Mouse (Mus musculus) forebrain, embryonic 15.5 days (tissue): ENCODE measurements around the gene Btn2a2. TPM values are rescaled to one million over a fixed set of nuclear protein-coding genes. Genes with fewer than 3 reads are reported as not detected.
A peak's percentile ranks its signal among the peaks of the same experiment; 100 is the strongest.

Experiments used
- ATAC-seq: fragments of 200-750 bp; cut with Nextera tagmentation; replicated peaks from 2 replicates; pipeline ENCODE4 v1.8.0; 2017; ENCODE audit warnings: mild to moderate bottlenecking, moderate TSS enrichment, moderate library complexity
- H3K27ac ChIP-seq: fragments of 300-500 bp; sonication (generic); replicated peaks from 2 replicates; pipeline ENCODE4 v1.5.1; 2015; ENCODE audit warnings: mild to moderate bottlenecking, inconsistent platforms
- H3K27me3 ChIP-seq: fragments of 300-500 bp; sonication (generic); 2 replicates; pipeline ENCODE4 v1.6.1; 2015; ENCODE audit warnings: inconsistent platforms
- H3K36me3 ChIP-seq: fragments of 300-500 bp; sonication (generic); 2 replicates; pipeline ENCODE4 v1.6.1; 2015; ENCODE audit warnings: mild to moderate bottlenecking, inconsistent platforms
- H3K4me1 ChIP-seq: fragments of 300-500 bp; sonication (generic); 2 replicates; pipeline ENCODE4 v1.6.1; 2015; ENCODE audit warnings: inconsistent platforms
- H3K4me2 ChIP-seq: fragments of 300-500 bp; sonication (generic); replicated peaks from 2 replicates; pipeline ENCODE4 v1.6.1; 2015; ENCODE audit warnings: mild to moderate bottlenecking, inconsistent platforms
- H3K4me3 ChIP-seq: fragments of 300-500 bp; sonication (generic); 2 replicates; pipeline ENCODE4 v1.5.1; 2015; ENCODE audit warnings: mild to moderate bottlenecking, inconsistent platforms
- H3K9ac ChIP-seq: fragments of 300-500 bp; sonication (generic); replicated peaks from 2 replicates; pipeline ENCODE4 v1.6.1; 2015; ENCODE audit warnings: mild to moderate bottlenecking, inconsistent platforms
- H3K9me3 ChIP-seq: fragments of 300-500 bp; sonication (generic); 2 replicates; pipeline ENCODE4 v1.6.1; 2016; ENCODE audit warnings: inconsistent platforms
- WGBS: fragments of 180-500 bp; shearing (Covaris S2); methylation state at CpG from one replicate; pipeline ENCODE4 v1.1.7; 2015; ENCODE audit warnings: mixed read lengths; 5-methylcytosine and 5-hydroxymethylcytosine counted together
- polyA plus RNA-seq: library from polyadenylated mRNA; unstranded; fragments of >200 nt; fragmentation: Nextera tagmentation; extraction: Ambion mirVana; gene quantifications from 2 replicates; pipeline ENCODE4 v1.2.1, GENCODE M21; 2015

The Btn2a2 gene
- polyA plus RNA-seq, 1 experiment from 2014 or later, result not detected

DNA sequence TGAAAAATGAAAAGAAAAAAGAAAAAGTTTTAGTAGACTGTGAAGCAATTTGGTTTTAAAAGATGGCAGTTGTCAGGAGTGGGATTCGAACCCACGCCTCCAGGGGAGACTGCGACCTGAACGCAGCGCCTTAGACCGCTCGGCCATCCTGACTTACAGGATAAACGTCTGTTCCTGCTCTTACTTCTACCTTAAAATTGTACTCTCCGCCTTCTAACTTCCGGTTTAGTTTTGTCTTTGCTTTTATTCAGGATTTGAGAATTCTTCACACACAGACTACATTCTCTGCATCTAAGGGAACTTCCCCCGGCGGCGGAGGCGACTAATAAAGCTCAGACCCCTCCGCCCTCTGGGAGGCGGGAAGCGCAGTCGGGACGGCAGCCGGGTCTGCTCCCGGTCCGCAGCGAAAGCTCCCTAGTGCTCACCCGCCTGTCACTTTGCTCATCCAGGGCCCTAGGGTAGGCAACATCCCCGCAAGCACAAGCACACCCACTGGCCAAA lies 35.2 kb downstream of the Btn2a2 start:
- WGBS, result under 1% methylated on average over 25 of the region's 25 CpGs
- H3K9ac ChIP-seq, result peak overlapping the region; percentile 69
- H3K27ac ChIP-seq, result peak overlapping the region; percentile 88
- peak overlapping the region; percentile 75 for H3K4me3 ChIP-seq
- no peaks in the 10 kb centered on the region for H3K9me3 ChIP-seq
- peaks cover 5% of the 10 kb centered on the region; the same call in 1 of the 2 replicates for H3K4me1 ChIP-seq
- no peaks in the 10 kb centered on the region for H3K27me3 ChIP-seq
- peak; percentile 86 for ATAC-seq
- no peaks in the 10 kb centered on the region for H3K36me3 ChIP-seq
- peak overlapping the region; percentile 54 for H3K4me2 ChIP-seq

DNA sequence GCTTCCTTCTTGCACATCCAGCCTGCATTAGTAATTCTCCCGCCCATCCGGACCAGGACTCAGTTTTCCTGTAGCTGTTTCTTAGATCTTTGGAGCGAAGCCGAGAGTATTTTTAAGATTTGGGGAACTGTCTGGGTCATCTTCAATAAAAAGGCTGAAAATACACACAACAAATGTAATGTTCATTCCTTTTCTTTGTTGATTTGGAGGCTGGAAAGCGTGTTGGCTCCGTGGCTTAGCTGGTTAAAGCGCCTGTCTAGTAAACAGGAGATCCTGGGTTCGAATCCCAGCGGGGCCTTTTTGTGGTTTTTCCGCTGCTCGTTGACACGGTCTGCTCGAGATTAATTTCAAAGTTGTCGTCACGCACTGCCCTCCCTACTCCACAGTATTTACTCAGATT lies 38.3 kb downstream of the Btn2a2 start:
- Histone ChIP-seq H3K4me2 (peak overlapping the region; percentile 66), H3K27me3 (no peaks in the 10 kb centered on the region), H3K9me3 (no peaks in the 10 kb centered on the region), H3K36me3 (no peaks in the 10 kb centered on the region), H3K4me1 (peaks cover 9% of the 10 kb centered on the region; the same call in 1 of the 2 replicates), H3K27ac (peak overlapping the region; percentile 76), H3K4me3 (peak overlapping the region; percentile 50), H3K9ac (peak overlapping the region; percentile 68)
- WGBS, result under 1% methylated on average over 15 of the region's 15 CpGs
- ATAC-seq, result peak; percentile 29; the same call in 1 of the 2 replicates

DNA sequence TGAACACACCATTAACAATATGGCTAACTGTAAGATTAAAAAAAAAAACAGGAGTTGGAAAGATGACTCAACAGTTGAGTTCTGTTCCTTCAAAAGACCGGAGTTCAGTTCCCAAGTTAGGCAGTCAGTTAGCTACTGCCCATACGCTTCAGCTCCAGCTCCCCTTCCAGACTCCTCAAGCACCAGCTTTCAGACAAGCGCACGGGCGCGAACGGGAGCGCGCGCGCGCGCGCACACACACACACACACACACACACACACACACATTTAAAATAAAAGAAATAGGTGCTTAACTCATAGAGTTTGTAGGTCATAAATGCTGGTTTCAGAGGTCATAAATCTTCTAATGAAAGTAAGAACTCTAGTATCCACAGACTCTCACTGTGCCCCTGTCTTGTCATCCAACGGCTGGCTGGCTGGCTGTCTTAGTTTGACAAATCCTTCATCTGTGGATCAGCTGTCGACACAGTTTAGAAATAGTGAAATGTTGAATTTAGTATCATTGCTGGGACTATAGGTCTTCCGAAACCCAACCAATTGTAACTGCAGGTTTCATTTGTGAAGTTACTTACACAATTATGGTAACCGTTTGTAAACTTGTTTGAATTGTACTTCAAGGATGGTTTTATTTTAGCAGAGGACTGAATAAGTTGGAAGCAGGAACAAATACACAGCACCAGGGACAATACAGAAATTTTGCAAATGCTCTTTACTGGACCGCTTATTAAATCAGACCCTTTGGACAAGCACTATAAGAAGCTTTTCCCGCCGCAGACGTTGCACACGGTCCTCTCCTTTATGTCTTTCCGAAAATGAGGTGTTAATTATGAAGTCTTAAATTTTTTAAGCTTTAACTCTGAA lies 39.2 kb downstream of the Btn2a2 start:
- Histone ChIP-seq H3K4me2 (peak overlapping the region; percentile 66), H3K36me3 (no peaks in the 10 kb centered on the region), H3K27ac (peak overlapping the region; percentile 76), H3K4me1 (peaks cover 13% of the 10 kb centered on the region), H3K9me3 (no peaks in the 10 kb centered on the region), H3K4me3 (peak overlapping the region; percentile 50), H3K9ac (peak overlapping the region; percentile 68), H3K27me3 (no peaks in the 10 kb centered on the region)
- WGBS, result under 1% methylated on average over 24 of the region's 24 CpGs
- ATAC-seq, result no peak

DNA sequence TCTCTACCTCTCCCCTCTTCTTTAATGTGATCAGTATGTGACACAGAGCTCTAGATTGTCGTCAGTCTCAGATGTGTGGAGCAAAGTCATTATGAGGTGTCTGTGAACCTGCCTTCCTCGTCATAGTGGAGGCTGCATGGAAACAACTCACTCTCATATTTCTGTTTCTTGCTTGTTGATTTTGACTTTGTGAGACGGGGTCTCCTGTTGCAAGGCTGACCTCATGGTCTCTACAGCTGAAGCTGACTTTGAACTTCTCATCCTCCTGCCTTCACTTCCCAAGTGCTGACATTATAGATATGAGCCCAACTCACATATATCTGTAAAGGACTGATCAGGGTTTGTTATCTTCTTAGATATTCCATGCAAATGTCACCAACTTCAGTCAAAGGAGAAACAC lies 39.9 kb downstream of the Btn2a2 start:
- Histone ChIP-seq H3K9ac (no peak overlapping the region), H3K9me3 (no peaks in the 10 kb centered on the region), H3K27me3 (no peaks in the 10 kb centered on the region), H3K4me2 (peak overlapping the region; percentile 66), H3K36me3 (no peaks in the 10 kb centered on the region), H3K4me1 (peaks cover 19% of the 10 kb centered on the region), H3K27ac (no peak overlapping the region), H3K4me3 (peak overlapping the region; percentile 50)
- ATAC-seq, result no peak
- WGBS, result 61% methylated on average over 3 of the region's 3 CpGs

DNA sequence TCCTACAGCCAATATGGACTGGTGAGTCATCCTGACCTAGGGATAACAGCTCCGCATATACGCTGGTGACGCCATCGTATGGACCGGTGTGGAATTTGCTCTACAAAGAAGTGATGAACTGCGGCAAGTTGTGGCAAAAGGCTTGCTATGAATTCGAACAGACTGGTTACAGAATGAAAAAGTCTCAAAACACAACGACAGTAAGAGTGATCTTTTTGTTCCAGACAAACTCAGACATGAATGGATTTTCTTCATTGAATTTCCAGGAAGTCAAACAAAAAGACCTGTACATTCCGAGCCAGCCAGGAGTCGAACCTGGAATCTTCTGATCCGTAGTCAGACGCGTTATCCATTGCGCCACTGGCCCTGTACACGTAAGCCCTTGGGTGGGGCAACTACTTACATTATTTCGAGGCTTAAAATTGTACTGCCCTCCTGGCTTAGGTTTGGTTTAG lies 42.1 kb downstream of the Btn2a2 start:
- H3K9me3 ChIP-seq, result no peaks in the 10 kb centered on the region
- peak; percentile 71 for ATAC-seq
- H3K36me3 ChIP-seq, result no peaks in the 10 kb centered on the region
- H3K9ac ChIP-seq, result peak overlapping the region; percentile 95
- peak overlapping the region; percentile 47 for H3K4me2 ChIP-seq
- no peaks in the 10 kb centered on the region for H3K27me3 ChIP-seq
- H3K4me3 ChIP-seq, result peak overlapping the region; percentile 87
- peaks cover 19% of the 10 kb centered on the region for H3K4me1 ChIP-seq
- WGBS, result under 1% methylated on average over 16 of the region's 16 CpGs
- H3K27ac ChIP-seq, result peak overlapping the region; percentile 99

DNA sequence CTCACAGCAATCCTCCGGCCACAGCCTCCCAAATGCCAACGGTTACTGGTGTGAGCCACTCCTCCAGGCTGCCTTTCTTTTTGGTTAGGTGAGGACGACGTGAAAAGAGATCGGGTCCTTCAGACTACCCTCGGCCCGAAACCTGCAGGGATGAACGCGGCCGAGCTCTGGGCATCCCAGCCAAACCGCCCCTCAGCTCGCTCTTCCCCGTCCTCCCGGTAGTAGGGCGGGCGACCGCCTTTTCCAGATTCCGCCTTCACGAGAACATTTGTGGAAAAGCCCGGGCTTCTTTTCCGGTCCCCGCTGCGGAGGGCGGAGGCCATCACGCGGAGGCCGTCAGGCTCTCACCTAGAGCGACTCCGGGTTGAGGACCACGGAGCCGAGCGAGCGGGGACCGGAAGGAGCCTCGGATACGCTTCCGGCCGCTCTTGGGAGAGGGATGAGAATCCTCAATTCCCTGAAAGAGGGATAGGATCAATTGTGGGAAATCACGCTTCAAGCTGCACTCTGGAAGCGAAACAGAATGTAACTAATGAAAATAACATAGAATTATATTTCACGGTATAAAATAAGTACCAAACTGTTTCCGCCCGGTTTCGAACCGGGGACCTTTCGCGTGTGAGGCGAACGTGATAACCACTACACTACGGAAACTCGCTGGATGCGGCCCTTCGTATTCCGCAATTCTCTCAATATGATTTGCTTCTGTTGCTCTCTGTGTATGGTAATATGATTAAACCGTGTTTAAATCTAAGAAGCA lies 42.9 kb downstream of the Btn2a2 start:
- peak overlapping the region; percentile 47 for H3K4me2 ChIP-seq
- no peaks in the 10 kb centered on the region for H3K9me3 ChIP-seq
- peak; percentile 91 for ATAC-seq
- H3K4me3 ChIP-seq, result peak overlapping the region; percentile 87
- H3K9ac ChIP-seq, result peak overlapping the region; percentile 95
- under 1% methylated on average over 55 of the region's 55 CpGs for WGBS
- no peaks in the 10 kb centered on the region for H3K27me3 ChIP-seq
- H3K27ac ChIP-seq, result peak overlapping the region; percentile 99
- peaks cover 19% of the 10 kb centered on the region for H3K4me1 ChIP-seq
- no peaks in the 10 kb centered on the region for H3K36me3 ChIP-seq

DNA sequence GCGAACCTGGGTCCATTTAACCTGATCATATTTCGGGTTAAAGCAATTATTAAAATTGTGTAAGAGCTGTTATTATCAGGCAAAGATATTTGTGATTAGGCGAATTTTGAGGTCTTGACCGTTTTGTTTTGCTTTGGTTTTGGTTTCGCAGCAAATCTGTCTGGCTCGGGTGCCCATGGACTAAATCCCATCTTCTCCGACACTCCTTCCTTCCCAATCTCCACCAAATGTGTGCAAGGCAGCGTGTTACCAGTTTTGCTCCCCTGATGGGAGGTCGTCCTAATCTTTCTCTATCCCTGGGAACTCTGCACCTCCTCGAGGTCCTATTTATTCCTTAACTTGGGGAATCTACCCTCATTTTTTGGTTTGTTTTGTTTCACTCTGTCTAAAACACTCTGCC lies 43.5 kb downstream of the Btn2a2 start:
- Histone ChIP-seq H3K9me3 (no peaks in the 10 kb centered on the region), H3K9ac (peak overlapping the region; percentile 95), H3K27ac (peak overlapping the region; percentile 99), H3K4me3 (peak overlapping the region; percentile 87), H3K4me1 (peaks cover 19% of the 10 kb centered on the region), H3K4me2 (peak overlapping the region; percentile 47), H3K36me3 (no peaks in the 10 kb centered on the region), H3K27me3 (no peaks in the 10 kb centered on the region)
- ATAC-seq, result peak; percentile 15; the same call in 1 of the 2 replicates
- WGBS, result 3% methylated on average over 10 of the region's 10 CpGs

DNA sequence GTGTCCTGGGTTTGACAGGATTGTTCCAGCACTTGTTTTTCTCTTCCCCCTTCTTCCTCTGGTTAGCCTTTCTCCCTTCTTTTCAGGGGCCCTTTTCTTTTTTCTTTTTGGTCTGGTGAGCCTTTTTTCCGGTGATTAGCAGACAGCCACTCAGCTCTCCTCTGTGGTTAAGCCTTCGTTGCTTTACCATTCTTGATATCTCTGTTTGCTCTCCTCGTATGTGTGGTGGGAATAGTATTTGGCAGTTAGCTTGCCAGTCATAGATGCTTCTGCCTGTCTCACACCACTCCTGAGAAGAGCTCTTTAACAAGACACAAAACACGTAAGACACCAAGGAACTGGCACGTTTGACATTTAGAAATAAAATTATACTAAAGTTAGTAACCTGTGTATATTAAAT lies 44.2 kb downstream of the Btn2a2 start:
- 35% methylated on average over 5 of the region's 5 CpGs for WGBS
- 0 out of 2 replicates have a peak overlapping the region, but pooled peaks have one; percentile 11 for H3K9ac ChIP-seq
- peak overlapping the region; percentile 87 for H3K4me3 ChIP-seq
- H3K4me2 ChIP-seq, result peak overlapping the region; percentile 47
- H3K27ac ChIP-seq, result peak overlapping the region; percentile 99
- no peak for ATAC-seq
- H3K9me3 ChIP-seq, result no peaks in the 10 kb centered on the region
- peaks cover 19% of the 10 kb centered on the region for H3K4me1 ChIP-seq
- no peaks in the 10 kb centered on the region for H3K36me3 ChIP-seq
- H3K27me3 ChIP-seq, result no peaks in the 10 kb centered on the region

DNA sequence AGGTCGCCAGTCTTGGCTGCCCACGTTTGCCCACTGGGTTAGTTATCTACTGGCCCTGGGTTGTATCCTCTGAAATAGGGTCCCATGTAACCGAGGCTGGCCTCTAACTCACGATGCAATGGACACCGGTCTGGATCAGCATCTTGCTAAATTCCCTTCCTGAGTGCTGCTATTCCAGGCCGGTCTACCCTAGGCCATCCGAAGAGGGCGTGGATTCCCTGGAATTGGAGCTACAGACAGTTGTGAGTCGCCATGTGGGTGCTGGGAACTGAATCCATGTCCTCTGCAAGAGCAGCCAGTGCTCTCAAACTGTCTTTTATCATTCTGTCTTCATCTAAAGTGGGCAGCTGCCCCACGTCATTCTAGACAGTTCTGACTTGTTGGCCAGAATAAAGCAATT lies 48.8 kb downstream of the Btn2a2 start:
- H3K9me3 ChIP-seq, result no peaks in the 10 kb centered on the region
- no peak overlapping the region for H3K27ac ChIP-seq
- H3K27me3 ChIP-seq, result no peaks in the 10 kb centered on the region
- no peak for ATAC-seq
- H3K9ac ChIP-seq, result no peak overlapping the region
- no peak overlapping the region for H3K4me3 ChIP-seq
- H3K4me1 ChIP-seq, result peaks cover 32% of the 10 kb centered on the region
- H3K36me3 ChIP-seq, result no peaks in the 10 kb centered on the region
- 68% methylated on average over 10 of the region's 10 CpGs for WGBS
- no peak overlapping the region for H3K4me2 ChIP-seq

DNA sequence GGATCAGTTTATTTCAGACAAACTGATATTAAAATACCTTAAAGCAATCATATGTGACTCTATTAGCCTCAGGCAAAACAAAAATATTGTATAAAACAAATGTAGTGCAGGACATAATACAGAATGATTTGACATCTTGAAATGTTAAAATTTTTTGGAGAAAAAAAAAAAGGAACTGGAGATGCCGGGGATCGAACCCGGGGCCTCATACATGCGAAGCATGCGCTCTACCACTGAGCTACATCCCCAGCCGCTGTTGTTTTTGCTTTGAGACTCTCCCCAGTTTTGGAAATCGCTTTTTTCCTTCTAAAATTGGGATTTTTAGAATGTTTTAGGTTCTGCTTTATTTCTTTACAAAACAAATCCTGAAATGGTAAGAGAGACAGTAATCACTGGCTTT lies 50.1 kb downstream of the Btn2a2 start:
- 1% methylated on average over 7 of the region's 7 CpGs for WGBS
- peak; percentile 65 for ATAC-seq
- Histone ChIP-seq H3K4me2 (peak overlapping the region; percentile 76), H3K27me3 (no peaks in the 10 kb centered on the region), H3K27ac (peak overlapping the region; percentile 62), H3K4me3 (peak overlapping the region; percentile 59), H3K4me1 (peaks cover 31% of the 10 kb centered on the region), H3K9me3 (no peaks in the 10 kb centered on the region), H3K9ac (0 out of 2 replicates have a peak overlapping the region, but pooled peaks have one; percentile 35), H3K36me3 (no peaks in the 10 kb centered on the region)

DNA sequence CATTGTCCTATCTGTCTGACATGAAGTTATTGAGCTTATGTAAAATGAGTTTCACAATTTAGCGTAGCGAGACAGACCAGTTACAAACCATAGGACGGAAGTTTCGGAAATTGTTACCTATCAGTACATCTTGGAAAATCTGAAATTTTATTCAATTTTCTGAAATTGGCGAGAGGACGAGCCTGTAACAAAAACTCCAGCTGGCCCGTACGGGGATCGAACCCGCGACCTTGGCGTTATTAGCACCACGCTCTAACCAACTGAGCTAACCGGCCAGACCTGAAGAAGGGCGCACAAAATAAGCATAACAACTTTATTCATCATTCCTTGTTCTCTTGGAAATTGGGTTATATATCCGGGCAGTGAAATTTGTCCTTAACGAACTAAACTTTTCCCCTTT lies 50.7 kb downstream of the Btn2a2 start:
- peak; percentile 89 for ATAC-seq
- Histone ChIP-seq H3K36me3 (no peaks in the 10 kb centered on the region), H3K4me3 (peak overlapping the region; percentile 59), H3K9me3 (no peaks in the 10 kb centered on the region), H3K9ac (peak overlapping the region; percentile 56), H3K27me3 (no peaks in the 10 kb centered on the region), H3K4me2 (peak overlapping the region; percentile 76), H3K4me1 (peaks cover 35% of the 10 kb centered on the region), H3K27ac (peak overlapping the region; percentile 72)
- WGBS, result under 1% methylated on average over 17 of the region's 17 CpGs
